Mouse (Mus musculus) adrenal gland, adult 2 months (tissue): Measurements from ENCODE around the gene Map2k7. TPM values are rescaled to one million over a fixed set of nuclear protein-coding genes. Genes with fewer than 3 reads are reported as not detected.

Experiments
- DNase-seq: peaks from one replicate; pipeline ENCODE4 v3.0.0; 2021
- polyA plus RNA-seq: library from polyadenylated mRNA; depleted of rRNA; stranded (reverse); fragments of >200 nt; gene quantifications from 2 replicates; pipeline ENCODE4 v1.2.3, GENCODE M21; 2012; rRNA removed
- total RNA-seq, 2 experiments: library from RNA; stranded (reverse); gene quantifications; 2 replicates each; pipeline ENCODE4 v1.2.3; 2021

Map2k7 gene
- total and polyA plus RNA-seq, 3 experiments: 72.0 to 93.2 (median 90.6) TPM

- no peak for DNase-seq
These were observed 20.1 kb downstream of the Map2k7 start for GRCm38 (mm10) chr8:4258678-4259077.

GRCm38 (mm10) chr8:4259125-4259804 is 20.7 kb downstream of the Map2k7 start, which contains the start of gene Ctxn1:
Gene Ctxn1 (minus strand): TSS chr8:4259274.
- DNase-seq: peak; percentile 98

- DNase-seq: no peak
These were observed 21.2 kb downstream of the Map2k7 start for GRCm38 (mm10) chr8:4259805-4260170.

GRCm38 (mm10) chr8:4263105-4263791 is 24.7 kb downstream of the Map2k7 start:
- no peak for DNase-seq

GRCm38 (mm10) chr8:4265160-4265914 is 26.8 kb downstream of the Map2k7 start:
- no peak for DNase-seq

GRCm38 (mm10) chr8:4267627-4268026 is 29.1 kb downstream of the Map2k7 start:
- DNase-seq: no peak

- DNase-seq: no peak
These were observed 31.1 kb downstream of the Map2k7 start for GRCm38 (mm10) chr8:4269609-4270008.

GRCm38 (mm10) chr8:4275275-4276110 is 37.0 kb downstream of the Map2k7 start, which contains the start of gene Timm44:
Gene Timm44 (minus strand): TSS chr8:4275913.
- DNase-seq: peak; percentile 97

- no peak for DNase-seq
These were observed 37.5 kb downstream of the Map2k7 start for GRCm38 (mm10) chr8:4276111-4276465.

GRCm38 (mm10) chr8:4292738-4293137 is 54.2 kb downstream of the Map2k7 start:
- DNase-seq: no peak

Other genes with a start within 250 kb of the Map2k7 start
- gene Cd209f, start 132.9 kb upstream of the Map2k7 start, total RNA-seq: 1 to 10 TPM; 1.1 to 4.0 TPM
- 1.9 and 5.5 TPM in 2 replicates for gene Cd209f, start 132.9 kb upstream of the Map2k7 start, polyA plus RNA-seq
- 1 to 10 TPM in 1 of 2 experiments, under 1 TPM in 1; 0.72 to 1.8 TPM for gene Cd209g, start 104.6 kb upstream of the Map2k7 start, total RNA-seq
- gene Cd209g, start 104.6 kb upstream of the Map2k7 start, polyA plus RNA-seq: 2.3 and 4.6 TPM in 2 replicates
- 10 to 100 TPM; 33.8 to 38.2 TPM for gene Evi5l, start 72.2 kb upstream of the Map2k7 start, total RNA-seq
- 25.2 and 33.8 TPM in 2 replicates for gene Evi5l, start 72.2 kb upstream of the Map2k7 start, polyA plus RNA-seq
- 1 to 10 TPM; 4.9 to 5.1 TPM for gene Prr36, start 21.3 kb upstream of the Map2k7 start, total RNA-seq
- gene Prr36, start 21.3 kb upstream of the Map2k7 start, polyA plus RNA-seq: 2.6 and 4.0 TPM in 2 replicates
- 10 to 100 TPM; 19.3 to 24.2 TPM for gene Lrrc8e, start 11.9 kb upstream of the Map2k7 start, total RNA-seq
- 8.4 and 14.3 TPM in 2 replicates for gene Lrrc8e, start 11.9 kb upstream of the Map2k7 start, polyA plus RNA-seq
- 1 to 10 TPM; 1.0 to 1.2 TPM for gene Gm49320, start 125 bp downstream of the Map2k7 start, total RNA-seq
- 10.3 and 12.7 TPM in 2 replicates for gene Gm49320, start 125 bp downstream of the Map2k7 start, polyA plus RNA-seq
- gene Tgfbr3l, start 9.5 kb downstream of the Map2k7 start, total RNA-seq: 10 to 100 TPM in 1 of 2 experiments, 1 to 10 TPM in 1; 8.2 to 11.4 TPM
- gene Tgfbr3l, start 9.5 kb downstream of the Map2k7 start, polyA plus RNA-seq: 207 and 268 TPM in 2 replicates
- gene Snapc2, start 14.3 kb downstream of the Map2k7 start, total RNA-seq: 10 to 100 TPM; 26.6 to 29.4 TPM
- gene Snapc2, start 14.3 kb downstream of the Map2k7 start, polyA plus RNA-seq: 60.6 and 60.7 TPM in 2 replicates
- gene Ctxn1, start 20.5 kb downstream of the Map2k7 start, total RNA-seq: 1 to 10 TPM; 7.7 to 9.1 TPM
- 18.4 and 21.8 TPM in 2 replicates for gene Ctxn1, start 20.5 kb downstream of the Map2k7 start, polyA plus RNA-seq
- 10 to 100 TPM; 85.8 to 98.6 TPM for gene Timm44, start 37.2 kb downstream of the Map2k7 start, total RNA-seq
- 69.2 and 76.8 TPM in 2 replicates for gene Timm44, start 37.2 kb downstream of the Map2k7 start, polyA plus RNA-seq
- 10 to 100 TPM; 16.0 to 18.6 TPM for gene Ccl25, start 86.5 kb downstream of the Map2k7 start, total RNA-seq
- gene Ccl25, start 86.5 kb downstream of the Map2k7 start, polyA plus RNA-seq: 0.86 and 1.6 TPM in 2 replicates
- 100 to 1,000 TPM in 1 of 2 experiments, 10 to 100 TPM in 1; 86.8 to 113 TPM for gene Elavl1, start 86.7 kb downstream of the Map2k7 start, total RNA-seq
- gene Elavl1, start 86.7 kb downstream of the Map2k7 start, polyA plus RNA-seq: 25.8 and 26.2 TPM in 2 replicates